Mouse (Mus musculus) testis, adult 2 months (tissue): Measurements from ENCODE around the gene Myo5c.

ENCODE experiments used
- CTCF ChIP-seq: fragments of 200-500 bp; IDR thresholded peaks from 2 replicates; pipeline ENCODE4 v1.5.1; 2012; ENCODE audit warnings: low read depth, mild to moderate bottlenecking, inconsistent platforms, low read length, moderate library complexity; ENCODE audit not compliant: control insufficient read depth, insufficient read depth, insufficient replicate concordance
- POLR2A ChIP-seq: fragments of 200-500 bp; IDR thresholded peaks from 2 replicates; pipeline ENCODE4 v1.6.1; 2012; ENCODE audit warnings: low read depth, mild to moderate bottlenecking, inconsistent platforms, low read length, moderate library complexity; ENCODE audit not compliant: control insufficient read depth

GRCm38 (mm10) chr9:75243052-75243451, 11.2 kb downstream of the Myo5c start:
- TF ChIP-seq CTCF = no peak
- TF ChIP-seq POLR2A = no peak
